Mouse (Mus musculus) small intestine, adult 2 months (tissue): Measurements from ENCODE around the gene Cep78. TPM values are rescaled to one million over a fixed set of nuclear protein-coding genes. Genes with fewer than 3 reads are reported as not detected.
"Not testable (repeated sequence)": the region's sequence is repeated elsewhere in the genome, so short reads cannot be mapped to it uniquely, and the experiment has no call there.

Experiments
- H3K27ac ChIP-seq: fragments of 200-500 bp; 2 replicates; pipeline ENCODE4 v1.5.1; 2012; ENCODE audit warnings: low read depth, low read length, control low read depth, inconsistent platforms; ENCODE audit not compliant: insufficient read depth
- H3K27me3 ChIP-seq: fragments of 200-500 bp; 2 replicates; pipeline ENCODE4 v1.6.1; 2012; ENCODE audit warnings: mild to moderate bottlenecking, moderate library complexity, low read length, inconsistent platforms; ENCODE audit not compliant: control insufficient read depth, insufficient read depth
- H3K36me3 ChIP-seq: fragments of 200-500 bp; 2 replicates; pipeline ENCODE4 v1.6.1; 2012; ENCODE audit warnings: mild to moderate bottlenecking, low read length, control low read depth, inconsistent platforms; ENCODE audit not compliant: control insufficient read depth, insufficient read depth
- H3K4me1 ChIP-seq: fragments of 200-500 bp; 2 replicates; pipeline ENCODE4 v1.6.1; 2012; ENCODE audit warnings: low read length, inconsistent platforms, mixed read lengths; ENCODE audit not compliant: control insufficient read depth, insufficient read depth, insufficient read length
- H3K4me3 ChIP-seq: fragments of 200-500 bp; 2 replicates; pipeline ENCODE4 v1.5.1; 2012; ENCODE audit warnings: low read depth, mild to moderate bottlenecking, control low read depth, inconsistent platforms, low read length, moderate library complexity
- CTCF ChIP-seq: fragments of 200-500 bp; IDR thresholded peaks from 2 replicates; pipeline ENCODE4 v1.5.1; 2012; ENCODE audit warnings: low read depth, mild to moderate bottlenecking, control low read depth, inconsistent platforms, low read length, moderate library complexity, mixed read lengths; ENCODE audit not compliant: insufficient replicate concordance, insufficient read length; ENCODE audit errors: extremely low read depth
- POLR2A ChIP-seq: fragments of 200-500 bp; IDR thresholded peaks from 2 replicates; pipeline ENCODE4 v1.6.1; 2012; ENCODE audit warnings: low read depth, mild to moderate bottlenecking, control low read depth, inconsistent platforms, low read length, moderate library complexity
- WGBS: fragments of 180-500 bp; shearing (Covaris S2); methylation state at CpG from one replicate; pipeline ENCODE4 v1.1.7; 2018; 5-methylcytosine and 5-hydroxymethylcytosine counted together
- polyA plus RNA-seq: library from polyadenylated mRNA; depleted of rRNA; stranded (reverse); fragments of >200 nt; gene quantifications from 2 replicates; pipeline ENCODE4 v1.2.3, GENCODE M21; 2012; rRNA removed

Cep78 gene
- polyA plus RNA-seq = 1.1 TPM in 2 replicates

DNA sequence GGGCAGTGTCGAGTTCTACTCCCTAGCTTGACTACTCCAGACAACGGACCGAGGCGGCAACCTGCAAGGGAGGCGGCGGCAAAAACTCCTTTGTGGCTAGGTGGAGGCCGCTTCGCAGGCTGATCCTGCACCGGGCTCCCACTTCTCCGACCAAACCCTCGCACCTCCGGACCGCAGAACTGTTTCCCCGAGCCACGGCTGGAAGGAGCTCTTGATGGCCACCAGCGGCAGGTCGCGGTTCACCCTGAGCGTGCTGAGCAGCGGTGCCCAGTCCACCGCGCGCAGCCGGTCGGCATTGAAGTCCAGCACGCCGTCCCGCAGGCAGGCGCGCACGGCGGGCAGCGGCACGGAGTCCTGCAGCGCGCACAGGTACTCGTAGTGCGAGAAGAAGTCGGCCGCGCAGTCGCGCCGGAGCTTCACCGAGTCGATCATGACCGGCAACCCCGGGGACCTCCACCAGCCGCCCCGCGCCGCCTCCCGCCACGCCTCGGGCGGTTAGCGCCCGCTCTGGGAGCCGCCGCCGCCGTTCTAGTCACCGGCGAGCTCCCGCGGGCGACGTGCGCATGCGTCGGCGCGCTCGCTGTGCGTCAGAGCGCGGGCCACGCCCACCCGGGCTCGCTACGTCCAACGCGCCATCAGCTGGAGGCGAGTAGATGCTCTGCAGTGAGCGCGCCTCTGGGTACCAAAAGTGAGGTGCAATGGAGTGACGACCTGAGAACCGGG is at the start of gene Cep78:
Gene Cep78 (minus strand): TSS at position 541 of the 723 bp plus-strand sequence.
- H3K4me3 ChIP-seq = peak within 1 kb of the TSS; percentile 66
- TF ChIP-seq CTCF (no peak), POLR2A (peak; percentile 39; the same call in 1 of the 2 replicates)
- H3K27ac ChIP-seq = no peak within 1 kb of the TSS
- H3K27me3 ChIP-seq = no peaks in the 10 kb centered on the region
- no peaks in the 10 kb centered on the region for H3K4me1 ChIP-seq
- no peaks in the 10 kb centered on the region for H3K36me3 ChIP-seq
- WGBS = under 1% methylated on average over 88 of the region's 88 CpGs

DNA sequence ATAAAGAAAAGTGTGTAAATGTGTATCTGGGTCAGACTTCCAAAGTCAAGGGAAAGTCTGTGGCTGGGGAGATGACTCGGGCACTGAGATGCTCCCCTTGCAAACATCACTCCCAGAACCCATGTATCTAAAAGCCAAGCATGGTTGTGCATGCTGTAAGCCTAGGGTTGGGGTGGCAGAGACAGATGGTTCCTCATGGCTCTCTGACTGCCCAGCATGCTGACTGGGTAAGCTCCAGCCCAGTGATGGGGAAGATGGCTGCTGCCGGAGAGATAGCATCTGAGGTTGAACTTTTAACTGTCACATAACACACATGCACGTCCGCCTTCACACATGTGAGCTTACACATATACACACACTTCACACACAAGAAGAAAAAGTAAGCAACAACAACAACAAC is 46.5 kb upstream of the Cep78 start:
- Histone ChIP-seq H3K27ac (no peak overlapping the region), H3K27me3 (no peaks in the 10 kb centered on the region), H3K4me3 (no peak overlapping the region), H3K4me1 (no peaks in the 10 kb centered on the region), H3K36me3 (no peaks in the 10 kb centered on the region)
- 90% methylated on average over 4 of the region's 4 CpGs for WGBS
- TF ChIP-seq POLR2A (no peak), CTCF (no peak)

DNA sequence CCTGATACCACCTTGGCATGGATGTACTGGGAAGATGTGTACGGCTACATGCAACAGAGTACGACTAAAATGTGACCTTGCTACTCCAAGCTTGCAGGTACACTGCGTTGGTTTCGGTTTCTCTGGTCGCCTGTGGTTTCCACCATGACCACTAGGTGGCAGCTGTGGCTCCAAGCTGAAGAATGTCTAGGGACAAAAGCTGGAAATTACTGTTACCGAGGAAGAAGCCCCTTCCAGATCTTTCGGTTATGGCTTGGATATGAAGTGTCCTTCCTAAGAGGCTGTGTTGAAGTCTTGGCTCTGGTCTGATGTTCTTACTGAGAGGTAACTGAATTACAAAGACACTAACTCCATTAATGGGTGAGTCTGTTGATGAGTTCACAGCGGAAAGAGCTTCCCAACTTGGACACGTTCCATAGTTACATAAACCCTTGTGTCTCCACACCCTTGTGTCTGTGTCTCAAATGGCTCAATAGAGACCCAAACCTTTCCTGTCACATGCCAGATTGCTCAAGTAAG is 44.5 kb upstream of the Cep78 start:
- not testable (repeated sequence) for H3K36me3 ChIP-seq, H3K27ac ChIP-seq, H3K4me1 ChIP-seq, H3K4me3 ChIP-seq, H3K27me3 ChIP-seq
- 12% methylated on average over 7 of the region's 9 CpGs for WGBS

DNA sequence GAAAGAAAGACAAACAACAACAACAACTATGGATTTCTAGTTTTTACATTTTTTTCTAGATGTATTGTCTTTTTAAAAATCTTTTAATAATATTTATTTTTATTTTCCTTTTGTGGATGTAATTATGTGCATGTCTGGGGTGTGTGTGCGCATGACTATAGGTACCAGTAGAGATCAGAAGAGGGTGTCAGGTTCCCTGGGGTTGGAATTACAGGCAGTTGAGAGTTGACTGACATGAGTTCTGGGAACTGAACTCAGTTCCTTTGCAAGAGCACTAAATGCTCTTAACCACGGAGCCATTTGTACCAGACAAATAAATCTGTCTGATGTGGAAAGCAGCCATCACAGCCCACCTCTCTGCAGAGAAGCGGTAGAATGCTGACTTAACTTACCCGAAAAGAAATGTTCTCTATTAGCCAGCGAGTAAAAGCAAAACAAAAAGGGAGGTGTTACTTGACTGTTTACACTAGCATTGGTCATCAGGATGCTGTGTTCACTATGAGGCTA is 44.0 kb upstream of the Cep78 start:
- Histone ChIP-seq H3K36me3 (no peaks in the 10 kb centered on the region), H3K27ac (no peak overlapping the region), H3K4me1 (no peaks in the 10 kb centered on the region), H3K4me3 (no peak overlapping the region), H3K27me3 (no peaks in the 10 kb centered on the region)
- 42% methylated on average over 5 of the region's 5 CpGs for WGBS
- TF ChIP-seq CTCF (no peak), POLR2A (no peak)

DNA sequence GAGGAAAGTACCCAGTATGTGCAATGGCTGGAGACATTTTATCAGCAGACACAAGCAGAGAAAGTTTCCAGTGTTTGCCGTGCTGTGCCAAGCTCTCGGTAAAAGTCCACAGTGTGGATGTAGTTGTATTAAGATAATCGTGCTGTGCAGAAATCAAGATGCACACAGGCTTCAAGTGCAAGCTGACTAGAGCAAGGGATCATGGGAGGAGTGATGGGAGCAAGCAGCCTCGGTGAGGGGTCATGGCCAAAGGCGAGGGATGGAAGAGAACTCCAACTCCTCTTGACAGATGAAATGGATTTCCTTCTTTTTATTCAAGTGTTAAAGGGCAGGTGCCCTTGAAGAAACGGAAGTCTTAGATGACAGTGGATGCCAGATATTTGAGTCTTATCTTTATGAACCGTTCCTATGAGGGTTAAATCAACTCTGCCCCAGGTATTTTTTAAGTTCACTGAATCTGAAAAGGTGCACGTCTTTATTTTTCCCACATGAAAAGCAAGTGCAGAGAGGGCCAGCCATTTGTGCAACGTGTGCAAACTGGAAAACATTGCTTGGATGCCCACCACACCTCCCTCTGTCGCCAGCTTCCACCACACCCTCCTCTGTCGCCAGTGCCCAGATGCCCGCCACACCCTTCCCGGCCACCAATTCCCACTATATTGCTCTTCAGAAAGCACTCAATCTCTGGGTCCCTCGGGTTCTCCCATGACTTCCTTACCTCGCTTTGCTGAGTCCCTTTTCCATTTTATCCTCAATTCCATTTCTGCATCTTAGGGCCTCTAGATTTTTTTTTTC is 43.3 kb upstream of the Cep78 start:
- 55% methylated on average over 15 of the region's 15 CpGs for WGBS
- Histone ChIP-seq H3K36me3 (no peaks in the 10 kb centered on the region), H3K27ac (no peak overlapping the region), H3K27me3 (no peaks in the 10 kb centered on the region), H3K4me1 (no peaks in the 10 kb centered on the region), H3K4me3 (no peak overlapping the region)
- no peak for TF ChIP-seq POLR2A
- no peak for TF ChIP-seq CTCF

DNA sequence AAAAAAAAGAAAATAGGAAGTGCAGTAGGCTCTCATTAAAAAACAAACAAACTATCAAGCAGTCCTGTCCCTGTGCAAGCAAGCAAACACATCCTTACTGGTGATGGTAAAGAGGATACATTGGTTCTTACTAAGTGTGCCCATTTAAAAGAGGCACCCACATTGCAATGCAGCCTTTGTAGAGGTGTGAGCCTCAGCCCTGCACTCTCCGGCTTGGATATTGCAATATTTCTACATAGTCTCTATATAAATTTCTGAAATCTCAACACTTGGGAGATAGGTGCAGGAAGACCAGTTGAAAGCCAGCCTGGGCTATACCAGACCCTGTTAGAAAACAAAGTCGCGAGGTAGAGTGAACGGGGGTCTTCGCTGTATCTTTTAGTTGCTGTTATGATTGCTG is 41.5 kb upstream of the Cep78 start:
- Histone ChIP-seq H3K4me3 (no peak overlapping the region), H3K27ac (no peak overlapping the region), H3K36me3 (no peaks in the 10 kb centered on the region), H3K4me1 (no peaks in the 10 kb centered on the region), H3K27me3 (no peaks in the 10 kb centered on the region; the same call in 1 of the 2 replicates)
- TF ChIP-seq POLR2A = no peak
- TF ChIP-seq CTCF = no peak
- WGBS = 96% methylated on average over 5 of the region's 5 CpGs

DNA sequence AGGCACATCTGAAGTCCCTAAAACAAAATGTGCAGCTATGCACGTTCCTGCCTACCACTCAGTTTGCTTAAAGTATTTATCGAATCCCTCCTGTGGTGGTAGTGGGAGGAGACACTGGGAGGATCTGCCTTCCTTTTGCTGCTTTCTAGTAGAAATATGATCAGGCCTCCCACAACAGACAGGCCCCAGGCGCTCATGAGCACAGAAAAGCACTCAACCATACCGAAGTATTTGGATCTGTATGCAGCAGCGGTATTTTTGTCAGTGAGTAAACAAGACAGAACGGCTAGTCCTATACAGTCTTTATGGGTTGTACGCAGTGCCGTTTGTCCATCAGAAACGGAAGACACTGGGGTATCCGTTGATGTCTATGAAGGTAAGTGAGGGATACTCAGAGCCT is 37.4 kb upstream of the Cep78 start:
- no peaks in the 10 kb centered on the region; the same call in 1 of the 2 replicates for H3K27me3 ChIP-seq
- WGBS = 61% methylated on average over 10 of the region's 10 CpGs
- H3K4me1 ChIP-seq = no peaks in the 10 kb centered on the region
- H3K27ac ChIP-seq = no peak overlapping the region
- no peaks in the 10 kb centered on the region for H3K36me3 ChIP-seq
- no peak for TF ChIP-seq POLR2A
- TF ChIP-seq CTCF = no peak
- H3K4me3 ChIP-seq = no peak overlapping the region
